Mouse (Mus musculus) T-cell, adult 2 months (primary cell): ENCODE data around the gene Sox6.

ENCODE experiments used
- DNase-seq: peaks from one replicate; pipeline ENCODE4 v3.0.0; 2022; ENCODE audit warnings: low spot score

Gene Sox6

GRCm38 (mm10) chr7:115891482-115891881, 147.1 kb downstream of the Sox6 start:
- no peak for DNase-seq

GRCm38 (mm10) chr7:115889926-115890325, 148.7 kb downstream of the Sox6 start:
- DNase-seq: no peak

GRCm38 (mm10) chr7:115888561-115888960, 150.0 kb downstream of the Sox6 start:
- DNase-seq: no peak

GRCm38 (mm10) chr7:115888120-115888519, 150.5 kb downstream of the Sox6 start:
- DNase-seq: no peak

- DNase-seq: no peak
Measured at GRCm38 (mm10) chr7:115872903-115873302, 165.7 kb downstream of the Sox6 start.

GRCm38 (mm10) chr7:115868504-115868903, 170.1 kb downstream of the Sox6 start:
- no peak for DNase-seq

GRCm38 (mm10) chr7:115867518-115868270, 170.9 kb downstream of the Sox6 start:
- no peak for DNase-seq

GRCm38 (mm10) chr7:115866698-115867500, 171.7 kb downstream of the Sox6 start:
- no peak for DNase-seq

GRCm38 (mm10) chr7:115865979-115866697, 172.5 kb downstream of the Sox6 start:
- DNase-seq: no peak

GRCm38 (mm10) chr7:115865231-115865630, 173.4 kb downstream of the Sox6 start:
- no peak for DNase-seq

GRCm38 (mm10) chr7:115864411-115864810, 174.2 kb downstream of the Sox6 start:
- no peak for DNase-seq

- DNase-seq: no peak
Measured at GRCm38 (mm10) chr7:115859691-115860401, 178.8 kb downstream of the Sox6 start.

- DNase-seq: no peak
Measured at GRCm38 (mm10) chr7:115851131-115851530, 187.5 kb downstream of the Sox6 start.

- DNase-seq: no peak
Measured at GRCm38 (mm10) chr7:115845791-115846366, 192.7 kb downstream of the Sox6 start.

GRCm38 (mm10) chr7:115844910-115845309, 193.7 kb downstream of the Sox6 start:
- DNase-seq: no peak

GRCm38 (mm10) chr7:115844431-115844830, 194.2 kb downstream of the Sox6 start:
- no peak for DNase-seq

- no peak for DNase-seq
Measured at GRCm38 (mm10) chr7:115842251-115842650, 196.3 kb downstream of the Sox6 start.

GRCm38 (mm10) chr7:115840613-115841012, 198.0 kb downstream of the Sox6 start:
- no peak for DNase-seq

GRCm38 (mm10) chr7:115835005-115835404, 203.6 kb downstream of the Sox6 start:
- DNase-seq: no peak

GRCm38 (mm10) chr7:115833701-115834100, 204.9 kb downstream of the Sox6 start:
- DNase-seq: no peak
